Mouse (Mus musculus): ENCODE measurements at regions not wholly inside any gene's neighbourhood (a gene's known extent, or its start where the extent isn't known, plus 50 kb on each side); places are given as distances from the start of the nearest gene placed in this dataset.

DNA sequence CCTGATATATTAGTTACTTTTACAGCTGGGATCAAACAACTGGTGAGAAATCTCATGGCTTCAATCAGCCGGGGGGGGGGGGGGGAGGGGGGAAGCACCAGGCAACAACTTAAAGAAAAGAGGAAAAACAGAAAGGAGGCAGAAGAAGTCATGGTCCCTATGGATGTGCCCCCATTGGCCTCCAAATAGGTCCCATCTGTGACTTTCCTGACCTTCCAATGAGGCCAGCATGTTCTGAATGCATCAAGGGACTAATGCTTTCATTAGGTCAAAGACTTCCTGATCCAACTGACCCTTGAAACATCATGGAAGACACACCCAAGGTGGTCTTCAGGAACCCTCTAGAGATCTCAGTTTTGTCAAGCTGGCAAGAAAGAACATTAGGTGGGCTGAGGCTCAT lies 162.5 kb upstream of the Runx1 start:
- TF ChIP-seq GATA1 (IDR thresholded peaks at IDR 0.05; ENCODE audit: borderline replicate concordance, low read length) (no peak), CTCF (IDR thresholded peaks at IDR 0.05; ENCODE audit: low read depth, low read length) (no peak), TAL1 (conservative IDR thresholded peaks at IDR 0.05; ENCODE audit: low read depth, low read length) (no peak), GATA2 (IDR thresholded peaks at IDR 0.05; ENCODE audit: borderline replicate concordance, low read depth, low read length) (no peak), POLR2AphosphoS5 (IDR thresholded peaks at IDR 0.05; ENCODE audit: insufficient replicate concordance, low read depth, low read length) (no peak)
